Mouse (Mus musculus): ENCODE data around the gene Fbxo34.
"Not testable (repeated sequence)": the region's sequence is repeated elsewhere in the genome, so short reads cannot be mapped to it uniquely, and the experiment has no call there.

The Fbxo34 gene

DNA sequence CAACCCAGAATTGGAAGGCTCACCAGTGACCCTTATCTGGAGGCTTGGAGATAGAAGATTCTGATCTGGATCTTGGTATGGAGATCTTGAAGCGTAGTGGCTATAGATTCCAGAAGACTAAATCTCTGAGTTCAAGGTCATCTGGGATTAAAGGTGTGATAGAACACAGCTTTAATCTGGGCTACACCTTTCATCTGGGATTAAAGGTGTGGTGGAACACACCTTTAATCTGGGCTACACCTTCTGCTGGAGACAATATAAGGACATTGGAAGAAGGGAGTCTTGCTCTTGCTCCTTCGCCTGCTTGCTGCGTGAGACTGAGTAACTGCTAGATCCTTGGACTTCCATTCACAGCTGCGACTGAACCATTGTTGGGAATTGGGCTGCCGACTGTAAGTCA, at the start of gene Fbxo34:
Fbxo34 (plus strand) TSS at position 301 of the 400 bp plus-strand sequence.
- not testable (repeated sequence) for DNase-seq

DNA sequence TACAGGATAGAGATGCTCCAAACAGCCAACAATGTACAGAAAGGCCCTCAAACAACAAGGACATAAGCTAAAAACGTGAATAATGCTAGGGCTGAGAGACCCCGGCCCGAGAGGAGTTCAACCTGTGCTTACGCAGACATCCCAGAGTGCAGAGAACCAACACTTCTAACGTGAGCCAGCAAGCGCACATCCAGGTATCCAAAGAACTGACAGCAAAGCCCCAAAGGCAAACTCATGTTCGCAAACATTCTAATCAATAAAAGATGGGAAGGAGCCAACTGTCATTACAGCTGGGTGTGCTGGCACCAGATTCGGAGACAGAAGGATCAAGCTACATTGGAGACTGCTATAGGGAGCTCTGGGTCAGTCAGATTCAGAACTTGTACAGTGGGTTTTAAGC, 47.5 kb upstream of the Fbxo34 start:
- DNase-seq, result no peak

DNA sequence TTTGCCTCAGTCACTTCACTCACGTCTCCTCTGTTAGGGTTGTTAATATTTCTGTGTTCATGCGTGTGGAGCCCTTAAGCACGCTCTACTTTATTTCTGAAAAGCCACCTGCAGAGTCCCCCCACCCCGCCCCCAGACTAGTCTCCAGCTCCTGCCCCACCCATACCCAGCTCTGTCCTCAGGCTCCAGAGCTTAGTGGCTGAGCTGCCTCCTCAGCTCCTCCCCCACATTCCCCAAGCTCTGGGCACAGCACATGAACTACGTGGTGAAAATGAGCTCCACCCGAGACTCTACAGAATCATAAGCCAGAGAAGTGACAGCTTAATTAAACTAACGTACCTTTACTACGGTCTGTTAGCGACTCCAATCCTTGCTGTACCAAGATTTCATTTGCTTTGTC, 44.2 kb upstream of the Fbxo34 start:
- peak; percentile 19 for DNase-seq

DNA sequence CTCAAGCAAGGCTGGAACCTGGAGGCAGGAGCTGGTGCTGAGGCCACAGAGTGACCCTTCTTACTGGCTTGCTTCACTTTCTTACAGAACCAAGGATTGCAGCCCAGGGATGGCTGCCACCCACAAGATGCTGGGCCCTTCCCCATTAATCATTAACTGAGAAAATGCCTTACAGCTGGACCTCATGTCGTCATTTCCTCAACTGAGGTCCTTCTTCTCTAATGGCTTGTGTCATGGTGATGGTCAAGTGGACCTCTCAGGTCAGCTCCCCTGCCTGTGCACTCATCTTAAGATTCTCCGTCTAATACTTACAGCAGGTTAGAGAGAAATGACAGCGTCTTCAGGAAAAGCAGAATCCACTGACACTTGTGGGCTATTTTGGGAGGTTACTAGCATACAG, 32.9 kb upstream of the Fbxo34 start:
- no peak for DNase-seq

DNA sequence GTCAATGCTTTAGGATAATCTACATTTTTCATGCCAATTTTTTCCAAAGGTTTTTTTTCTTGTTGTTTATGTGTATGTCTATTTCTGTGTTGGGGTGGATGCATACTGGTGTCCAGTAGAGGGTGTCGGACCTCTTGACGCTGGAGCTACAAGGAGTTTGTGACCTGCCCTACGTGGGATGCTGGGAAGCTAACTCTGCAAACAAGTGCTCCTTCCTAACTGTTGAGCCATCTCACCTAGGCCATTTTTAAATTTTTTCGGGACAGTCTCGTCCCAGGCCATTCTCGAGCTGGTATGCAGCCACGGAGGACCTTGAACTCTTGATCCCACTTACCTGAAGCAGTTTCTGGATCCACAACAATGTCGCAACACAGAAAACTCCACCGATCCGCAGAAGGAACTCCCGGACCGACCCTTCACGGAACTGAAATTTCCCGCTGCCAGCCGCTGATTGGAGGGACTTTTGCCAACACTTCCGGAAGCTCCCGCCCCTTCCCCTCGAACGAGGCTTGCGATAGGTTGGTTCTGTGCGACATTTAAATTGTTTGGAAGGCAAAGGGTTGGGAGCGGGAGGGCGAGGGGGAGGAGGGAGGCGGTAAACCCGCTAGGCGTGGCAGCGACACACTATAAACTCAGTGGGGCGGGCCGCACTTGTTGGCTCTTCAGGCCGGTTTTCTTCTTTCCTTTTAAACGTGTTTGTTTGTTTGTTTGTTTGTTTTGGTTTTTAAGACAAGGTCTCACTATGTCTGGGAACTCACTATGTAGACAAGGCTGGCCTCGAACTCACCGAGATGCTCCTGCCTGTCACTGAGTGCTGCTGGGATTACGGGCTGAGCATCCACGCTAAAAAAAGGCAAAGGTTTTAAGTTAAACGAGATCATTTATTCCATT, 32.2 kb upstream of the Fbxo34 start, which contains the start of gene Dlgap5:
Dlgap5 (minus strand) TSS at position 633 of the 891 bp plus-strand sequence.
- DNase-seq, result peak; percentile 96

DNA sequence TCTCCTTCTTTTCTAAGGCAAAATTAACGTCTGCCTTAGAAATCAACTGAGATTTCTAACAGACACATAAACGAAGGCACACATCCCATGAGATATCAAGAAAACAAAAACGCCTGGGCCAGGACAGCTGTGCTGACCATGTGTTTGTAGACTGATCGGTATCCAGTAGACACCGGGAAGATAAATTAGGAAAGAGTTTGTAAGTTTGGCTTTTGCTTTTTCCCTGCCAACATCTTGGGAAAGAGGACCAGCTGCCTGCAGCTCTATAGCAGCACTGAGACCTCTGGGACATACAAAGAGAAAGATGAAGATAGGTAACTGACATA, 31.6 kb upstream of the Fbxo34 start:
- DNase-seq, result peak; percentile 18

DNA sequence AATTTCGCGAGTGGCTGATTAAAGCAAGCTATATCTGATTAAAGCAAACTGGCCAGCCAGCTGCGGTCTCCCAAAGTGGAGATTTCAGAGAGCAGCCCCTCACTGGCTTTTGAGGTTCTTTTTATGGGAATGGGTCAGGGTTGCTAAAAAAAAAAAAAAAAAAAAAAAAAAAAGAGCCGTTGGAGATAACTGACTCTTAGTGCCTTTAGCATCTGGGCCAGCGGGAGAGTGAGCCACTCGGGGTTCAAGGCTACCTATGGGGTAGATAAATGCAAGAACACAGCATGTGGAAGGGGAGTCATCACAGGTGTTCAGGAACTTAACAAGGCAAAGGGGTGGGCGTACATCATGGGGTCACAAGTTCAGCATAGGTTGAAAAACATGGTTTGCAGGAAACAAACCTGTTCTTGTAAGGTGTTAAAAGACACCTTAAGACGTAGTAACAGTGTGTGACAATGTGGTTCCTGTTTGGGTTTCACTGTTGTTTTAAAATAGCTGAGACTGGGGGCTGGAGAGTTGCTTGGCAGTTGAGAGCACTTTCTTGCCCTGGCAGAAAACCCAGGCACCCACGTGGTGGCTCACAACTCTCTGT, 31.1 kb upstream of the Fbxo34 start:
- no peak for DNase-seq

DNA sequence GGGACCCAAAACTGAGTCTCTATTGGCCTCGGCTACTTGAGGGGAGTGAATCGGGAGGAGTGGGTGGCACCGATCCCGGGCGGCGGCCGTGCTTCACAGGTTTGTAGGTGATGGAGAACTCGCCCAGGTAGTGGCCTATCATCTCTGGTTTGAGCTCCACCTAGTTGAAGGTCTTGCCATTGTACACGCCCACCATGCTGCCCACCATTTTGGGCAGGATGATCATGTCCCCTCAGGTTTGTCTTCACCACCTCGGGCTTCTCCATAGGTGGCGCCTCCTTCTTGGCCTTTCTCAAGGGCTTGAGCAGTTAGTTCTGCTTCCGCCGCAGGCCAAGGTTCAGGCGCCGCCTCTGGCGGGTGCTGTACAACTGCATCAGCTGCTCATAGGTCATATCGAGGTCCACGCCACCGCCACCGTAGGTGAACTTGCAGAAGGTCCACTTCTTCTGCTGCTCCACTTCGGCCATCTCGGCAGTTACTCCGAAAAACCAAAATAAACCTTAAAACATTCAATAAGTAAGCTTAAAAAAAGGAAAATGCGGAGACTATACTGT, 30.4 kb upstream of the Fbxo34 start:
- no peak for DNase-seq

DNA sequence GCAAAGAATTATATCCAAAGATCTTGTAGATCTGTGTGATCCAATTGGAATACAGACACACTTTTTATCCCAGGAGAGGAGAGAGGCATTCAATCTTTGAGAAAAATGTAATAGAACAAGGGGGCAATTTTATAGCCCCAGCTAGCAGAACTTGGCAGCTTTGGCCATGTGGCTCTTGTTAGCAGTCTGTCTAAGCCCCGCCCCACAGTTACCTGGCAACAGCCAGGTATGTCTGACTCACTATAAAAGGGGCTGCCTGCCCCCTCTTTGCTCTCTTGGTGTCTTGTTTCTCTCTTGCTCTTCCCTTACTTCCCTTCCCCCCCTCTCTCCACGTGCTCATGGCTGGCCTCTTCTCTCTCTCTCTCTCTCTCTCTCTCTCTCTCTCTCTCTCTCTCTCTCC, 28.6 kb upstream of the Fbxo34 start:
- no peak for DNase-seq

DNA sequence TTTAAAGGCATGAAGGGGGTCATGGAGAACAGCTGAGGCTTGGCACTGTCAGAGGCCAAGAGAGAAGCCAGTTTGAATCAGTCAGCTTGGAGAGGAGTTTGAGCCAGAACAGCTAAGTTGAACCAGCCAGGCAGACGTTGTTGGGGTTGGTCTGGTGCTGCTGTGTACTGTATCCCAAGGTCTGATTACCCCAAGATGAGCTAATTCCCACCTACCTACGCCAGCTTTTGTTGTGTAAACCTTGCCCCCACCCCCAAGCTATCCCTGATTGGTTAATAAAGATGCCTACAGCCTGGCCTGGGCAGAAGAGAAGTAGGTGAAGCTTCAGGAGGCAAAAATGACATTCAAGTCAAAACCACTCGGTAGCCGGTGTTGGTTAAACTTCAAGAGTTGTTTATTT, 27.8 kb upstream of the Fbxo34 start:
- no peak for DNase-seq

DNA sequence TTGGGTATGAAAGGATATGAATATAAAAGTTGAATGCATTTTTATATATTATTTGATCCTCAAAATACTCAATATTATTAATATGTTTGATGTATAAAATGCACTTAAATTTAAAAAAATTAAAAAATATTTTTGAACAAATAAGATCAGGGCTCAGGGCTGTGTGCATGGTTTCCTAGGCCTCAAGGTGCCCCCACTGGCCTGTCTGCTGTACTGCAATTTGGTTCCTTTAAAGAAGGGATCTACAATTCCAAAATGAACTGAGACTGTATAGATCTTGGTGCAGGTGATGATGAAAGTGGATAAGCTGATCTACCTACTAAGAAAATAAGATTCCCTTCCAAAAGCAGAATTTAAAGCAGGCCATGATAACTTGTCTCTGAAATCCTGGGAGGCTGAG, 17.2 kb upstream of the Fbxo34 start:
- no peak for DNase-seq

DNA sequence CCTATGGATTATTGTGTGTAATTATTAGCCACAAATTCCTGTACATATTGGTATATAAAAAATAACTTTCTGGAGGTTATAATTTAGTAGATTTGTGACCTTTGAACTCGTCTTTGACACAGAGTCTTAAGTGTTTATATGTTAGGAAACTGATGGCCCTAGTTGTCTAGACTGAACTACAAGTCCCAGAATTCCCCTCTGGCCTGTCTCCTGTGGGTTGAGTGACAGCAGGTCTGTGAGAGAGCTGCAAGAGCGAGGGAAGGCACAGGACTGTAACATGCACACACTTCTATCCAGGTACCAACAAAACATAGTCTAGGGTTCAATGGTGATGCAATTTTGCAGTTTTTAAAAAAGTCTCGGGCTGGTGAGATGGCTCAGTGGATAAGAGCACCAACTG, 11.3 kb upstream of the Fbxo34 start:
- DNase-seq, result no peak

DNA sequence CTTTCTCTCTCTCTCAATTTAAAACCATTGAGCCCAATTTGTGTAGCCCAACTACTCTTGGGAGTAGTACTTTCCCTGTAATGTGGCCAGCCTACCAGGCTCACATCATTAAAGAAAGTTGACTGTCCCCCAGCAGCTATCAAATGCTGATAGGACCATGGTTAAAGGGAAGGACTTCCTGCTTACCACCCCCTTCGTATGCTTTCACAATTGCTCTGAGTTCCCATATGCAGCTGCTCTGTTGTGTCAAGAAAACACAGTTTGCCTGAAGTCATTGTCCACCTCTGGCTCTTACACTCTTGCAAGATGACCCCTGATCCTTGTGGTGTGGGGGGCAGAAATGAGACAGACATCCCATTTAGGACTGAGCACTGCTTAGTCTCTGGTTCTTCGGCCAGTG, 5.3 kb upstream of the Fbxo34 start:
- DNase-seq, result no peak

DNA sequence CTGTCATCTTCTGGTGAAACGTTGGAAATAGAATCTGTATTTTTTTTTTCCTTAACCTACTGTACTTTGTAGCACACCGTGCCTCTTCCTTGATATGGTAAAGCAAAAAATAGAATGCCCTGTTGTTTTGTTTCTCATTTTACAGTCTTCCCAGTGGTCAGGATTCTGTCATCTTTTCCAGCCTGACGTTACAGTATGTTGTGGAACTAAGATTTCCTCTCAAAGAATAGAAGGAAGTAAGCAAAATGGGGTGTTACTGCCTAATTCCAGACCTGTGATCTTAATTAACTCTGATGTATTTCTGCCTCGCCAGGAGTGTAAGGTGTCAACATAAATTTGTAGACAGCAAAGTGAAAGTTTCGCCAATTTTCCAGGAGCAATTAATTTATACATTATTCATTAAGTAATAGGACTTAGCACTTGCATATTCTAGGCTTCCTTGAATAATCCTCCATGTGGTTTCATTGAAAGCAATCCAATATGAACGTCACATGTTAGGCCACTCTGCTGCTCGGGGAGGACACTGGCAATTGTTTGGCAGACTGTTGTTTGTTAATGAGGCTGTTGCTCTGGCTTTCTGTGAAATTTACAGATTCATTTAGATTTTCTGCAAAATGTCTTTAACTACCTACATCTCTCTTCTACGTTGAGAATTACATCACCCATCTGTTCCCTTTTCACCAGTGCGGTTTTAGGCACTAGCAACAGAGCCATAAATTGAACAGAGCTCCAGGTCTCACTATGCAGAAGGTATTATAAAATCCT, 4.7 kb upstream of the Fbxo34 start:
- no peak for DNase-seq

DNA sequence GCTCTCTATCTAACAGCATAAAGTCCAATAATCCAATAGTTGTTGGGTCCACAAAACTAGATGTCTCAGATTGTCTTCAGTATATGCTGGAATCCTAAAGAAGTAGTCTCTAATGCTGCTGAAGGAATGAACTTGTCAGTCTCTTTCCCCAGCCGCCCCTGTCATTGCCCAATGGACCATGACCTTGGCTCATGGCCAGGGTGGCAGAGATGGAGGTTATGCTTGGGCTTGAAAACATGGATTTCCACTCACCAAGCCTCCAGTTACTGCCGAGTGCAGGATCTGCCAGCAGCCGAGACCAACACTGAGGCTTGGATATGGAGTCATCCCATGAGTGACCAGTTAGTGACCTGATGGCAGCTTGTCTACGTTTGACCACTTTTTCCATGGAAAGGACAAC, 9.3 kb downstream of the Fbxo34 start:
- DNase-seq, result peak; percentile 24

DNA sequence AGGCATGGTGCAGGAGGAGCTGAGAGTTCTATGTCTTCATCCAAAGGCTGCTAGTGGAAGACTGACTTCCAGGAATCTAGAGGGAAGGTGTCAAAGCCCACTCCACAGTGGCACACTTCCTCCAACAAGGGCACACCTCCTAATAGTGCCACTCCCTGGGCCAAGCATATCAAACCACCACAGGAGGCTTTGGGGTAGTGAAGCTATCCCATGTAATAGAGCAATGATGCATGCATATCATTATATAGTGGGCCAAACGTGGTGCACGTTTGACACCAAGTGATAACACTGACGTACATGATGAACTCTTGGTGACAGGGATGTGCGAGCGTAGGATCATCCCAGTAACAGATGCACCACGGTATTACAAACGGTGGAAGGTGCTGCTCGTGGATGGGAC, 11.8 kb downstream of the Fbxo34 start:
- no peak for DNase-seq

DNA sequence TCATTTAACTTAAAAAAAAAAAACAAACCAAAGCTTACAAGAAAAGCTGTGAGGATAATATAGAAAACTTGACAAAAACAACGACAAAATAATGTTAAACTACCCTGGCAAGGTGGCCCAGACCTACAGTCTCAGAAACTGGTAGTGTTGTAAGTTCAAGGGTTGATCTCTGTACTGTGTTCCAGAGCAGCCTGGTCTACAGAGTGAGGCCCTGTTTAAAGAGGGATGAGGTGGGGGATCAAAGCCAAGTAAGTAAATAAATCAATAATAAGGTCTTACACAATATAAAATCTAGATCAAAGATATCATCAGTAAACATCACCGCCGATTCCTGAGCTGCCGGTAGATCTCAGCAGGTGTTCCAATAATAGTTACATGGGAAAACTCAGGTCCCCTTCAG, 12.2 kb downstream of the Fbxo34 start:
- DNase-seq, result no peak

DNA sequence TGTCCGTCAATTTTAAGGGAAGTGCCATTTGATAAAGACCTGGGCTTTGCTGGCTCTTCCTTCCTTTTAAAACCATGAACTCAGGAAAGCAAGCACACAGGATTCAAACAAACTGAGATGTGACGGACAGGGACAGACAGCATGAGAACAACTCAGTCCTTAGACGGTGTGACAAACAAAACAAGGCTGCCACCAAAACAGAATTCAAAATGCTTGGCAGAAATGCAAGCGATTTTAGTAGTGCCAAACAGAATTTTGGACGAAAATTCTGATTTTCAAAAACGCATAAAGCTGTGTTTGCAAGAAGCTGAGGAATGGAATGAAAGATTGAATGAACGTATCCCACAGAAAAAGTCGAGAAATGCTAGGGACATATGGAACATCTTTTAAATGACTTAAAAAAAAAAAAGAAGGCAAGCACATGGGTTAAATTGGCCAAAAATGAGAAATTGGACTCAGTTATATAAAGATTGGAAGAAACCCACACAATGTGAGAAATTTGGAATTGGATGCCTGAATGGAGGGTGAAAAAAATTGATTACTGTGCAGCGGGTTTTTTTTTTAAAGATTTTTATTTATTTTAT, 12.7 kb downstream of the Fbxo34 start:
- no peak for DNase-seq

DNA sequence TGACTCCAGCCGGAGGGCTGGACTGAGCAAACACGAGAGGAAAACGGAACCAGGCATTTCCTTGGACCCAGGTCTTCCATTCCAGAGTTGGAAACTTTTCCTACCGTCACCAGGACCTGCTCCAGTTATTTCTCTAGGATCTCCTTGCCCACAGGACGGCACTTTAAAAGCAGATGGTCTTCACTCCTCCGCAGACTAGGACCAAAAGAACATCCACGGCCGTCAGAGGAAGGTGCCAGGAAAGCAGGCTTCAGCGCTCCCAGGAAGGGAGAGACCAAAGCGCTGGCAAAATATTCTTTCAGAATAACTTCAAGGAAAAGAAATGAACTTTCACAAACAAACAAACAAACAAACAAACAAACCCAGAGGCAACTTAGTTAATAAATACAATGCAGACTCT, 14.2 kb downstream of the Fbxo34 start:
- DNase-seq, result no peak

DNA sequence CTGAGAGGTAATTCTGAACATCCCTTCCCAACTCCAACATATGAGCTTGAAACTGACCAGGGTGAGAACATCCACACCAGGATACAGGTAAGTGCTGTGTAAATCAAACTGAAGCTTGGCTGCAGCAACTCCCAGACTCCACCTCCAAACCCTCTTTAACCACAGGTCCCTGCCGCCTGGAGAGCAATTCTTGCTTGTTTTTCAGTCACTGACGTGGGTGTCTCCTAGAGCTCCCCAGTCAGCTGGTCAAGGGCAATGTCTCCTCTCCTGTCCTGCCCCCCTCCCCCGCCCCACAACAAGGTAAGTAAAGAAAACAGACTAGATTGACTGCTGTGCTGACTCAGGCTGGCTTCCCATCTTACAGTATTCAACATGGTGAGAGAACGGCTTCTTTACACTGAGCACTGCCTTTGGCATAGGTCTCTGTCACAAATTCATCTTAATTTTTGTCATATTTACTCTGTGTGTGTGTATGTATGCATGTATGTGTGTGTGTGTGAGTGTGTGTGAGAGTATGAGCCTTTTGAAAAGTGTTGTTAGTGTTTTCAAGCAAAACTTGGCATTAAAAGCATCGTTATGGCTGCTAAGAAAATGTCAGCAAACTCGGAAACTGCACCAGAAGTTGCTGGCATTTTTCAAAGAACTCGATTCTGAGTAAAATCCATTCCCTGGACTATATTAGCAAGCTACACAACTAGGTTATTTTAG, 15.4 kb downstream of the Fbxo34 start:
- no peak for DNase-seq

DNA sequence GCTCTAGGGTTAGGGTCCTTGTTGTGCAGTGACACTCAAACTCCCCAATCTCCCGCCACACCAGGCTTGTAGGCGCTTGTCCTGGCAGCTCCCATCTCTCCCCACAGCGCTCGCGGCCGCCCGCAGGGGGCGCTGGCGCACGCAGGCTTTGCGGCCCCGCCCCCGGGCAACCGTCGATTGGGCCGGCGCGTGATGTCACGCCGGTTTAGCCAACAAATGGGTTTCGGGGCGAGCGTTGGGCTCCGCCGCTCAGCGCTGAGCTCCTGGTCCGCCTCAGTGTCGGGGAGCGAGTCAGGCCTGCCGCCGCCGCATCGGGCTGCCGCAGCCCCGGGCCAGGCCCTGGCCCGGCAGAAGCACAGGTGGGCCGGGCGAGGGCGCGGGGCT, 22.1 kb downstream of the Fbxo34 start:
- peak; percentile 95 for DNase-seq

DNA sequence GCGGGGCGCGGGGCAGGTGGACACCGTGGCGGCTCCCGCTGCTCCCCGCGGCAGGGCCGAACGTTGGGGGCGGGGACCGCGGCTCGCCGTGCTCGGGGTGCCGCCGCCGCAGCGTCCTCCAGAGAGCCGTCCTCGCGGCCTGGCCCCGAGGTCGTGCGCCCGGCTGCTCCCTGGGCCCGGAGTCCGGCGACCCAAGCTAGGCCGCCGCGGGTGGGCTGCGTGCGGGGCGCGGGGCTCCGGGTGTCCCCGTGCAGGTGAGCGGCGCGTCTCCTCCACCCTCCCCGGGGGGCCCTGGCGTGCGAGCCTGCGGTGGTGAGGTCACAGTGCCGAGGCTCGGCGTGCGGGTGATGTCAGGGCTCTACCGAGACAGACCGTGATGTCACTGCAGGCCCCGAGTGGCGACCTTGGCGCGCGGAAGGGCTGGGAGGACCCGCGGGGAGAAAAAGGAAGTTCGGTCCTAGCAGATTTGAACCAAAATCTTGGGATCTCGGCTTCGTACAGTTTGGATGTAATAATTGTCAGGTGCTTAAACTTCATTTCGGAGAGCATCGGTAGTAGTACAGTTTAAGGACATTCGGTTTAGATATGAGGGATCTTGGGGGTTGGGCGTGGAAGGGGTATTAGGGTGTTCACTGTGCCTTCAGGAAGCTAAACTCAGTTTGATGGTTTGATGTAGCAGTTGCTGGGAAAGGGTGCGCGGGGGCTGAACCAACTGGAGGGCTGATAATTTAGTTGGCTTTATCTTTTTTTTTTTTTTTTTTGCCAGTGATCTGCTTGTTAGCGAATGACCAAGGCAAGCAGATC, 22.7 kb downstream of the Fbxo34 start:
- DNase-seq, result peak; percentile 66
